Mouse (Mus musculus) embryonic fibroblast, embryonic 13.5 days (primary cell): ENCODE measurements around the gene Tas2r135. TPM values are rescaled to one million over a fixed set of nuclear protein-coding genes. Genes with fewer than 3 reads are reported as not detected.

Source experiments
- H3K27ac ChIP-seq: 2 replicates; pipeline ENCODE4 v1.5.1; 2012; ENCODE audit warnings: low read length, control low read depth, inconsistent platforms; ENCODE audit not compliant: insufficient read depth
- H3K4me1 ChIP-seq: 2 replicates; pipeline ENCODE4 v1.6.1; 2011; ENCODE audit warnings: low read length; ENCODE audit not compliant: control insufficient read depth, insufficient read depth
- H3K4me3 ChIP-seq: 2 replicates; pipeline ENCODE4 v1.5.1; 2011; ENCODE audit warnings: mild to moderate bottlenecking, control low read depth, low read length; ENCODE audit not compliant: insufficient read depth
- CTCF ChIP-seq: IDR thresholded peaks from 2 replicates; pipeline ENCODE4 v1.5.1; 2011; ENCODE audit warnings: mild to moderate bottlenecking, control low read depth, low read length, moderate library complexity, borderline replicate concordance; ENCODE audit not compliant: insufficient read depth
- POLR2A ChIP-seq: IDR thresholded peaks from 2 replicates; pipeline ENCODE4 v1.6.1; 2011; ENCODE audit warnings: low read depth, mild to moderate bottlenecking, control low read depth, low read length, moderate library complexity
- polyA plus RNA-seq: library from polyadenylated mRNA; stranded (reverse); fragments of >200 nt; gene quantifications from 2 replicates; pipeline ENCODE4 v1.2.4, GENCODE M21; 2011; ENCODE audit warnings: low read depth; ENCODE audit not compliant: missing spikeins, insufficient read length

Gene Tas2r135
- polyA plus RNA-seq, 1 experiment: not detected

- peaks cover 12% of the 10 kb centered on the region for H3K4me1 ChIP-seq
- TF ChIP-seq POLR2A (no peak), CTCF (no peak)
- no peak overlapping the region for H3K4me3 ChIP-seq
- H3K27ac ChIP-seq: no peak overlapping the region
Measured at GRCm38 (mm10) chr6:42385635-42386034, 19.6 kb upstream of the Tas2r135 start.

GRCm38 (mm10) chr6:42391796-42392330 is 13.4 kb upstream of the Tas2r135 start:
- no peak overlapping the region for H3K4me3 ChIP-seq
- no peak for TF ChIP-seq CTCF
- TF ChIP-seq POLR2A: no peak
- no peak overlapping the region for H3K27ac ChIP-seq
- H3K4me1 ChIP-seq: peaks cover 14% of the 10 kb centered on the region

- Histone ChIP-seq H3K27ac (peak overlapping the region; percentile 57), H3K4me3 (no peak overlapping the region), H3K4me1 (peaks cover 12% of the 10 kb centered on the region)
- TF ChIP-seq POLR2A: no peak
- no peak for TF ChIP-seq CTCF
Measured at GRCm38 (mm10) chr6:42395960-42396809, 9.0 kb upstream of the Tas2r135 start.

- H3K27ac ChIP-seq: peak overlapping the region; percentile 57; the same call in 1 of the 2 replicates
- no peak for TF ChIP-seq CTCF
- no peak for TF ChIP-seq POLR2A
Measured at GRCm38 (mm10) chr6:42397041-42397657, 8.1 kb upstream of the Tas2r135 start.

GRCm38 (mm10) chr6:42398285-42398684 is 6.9 kb upstream of the Tas2r135 start:
- Histone ChIP-seq H3K27ac (no peak overlapping the region), H3K4me1 (peaks cover 9% of the 10 kb centered on the region), H3K4me3 (no peak overlapping the region)
- TF ChIP-seq CTCF (no peak), POLR2A (no peak)

More at GRCm38 (mm10) chr6:42397041-42397657, 8.1 kb upstream of the Tas2r135 start:
- no peak overlapping the region for H3K4me3 ChIP-seq
- peaks cover 9% of the 10 kb centered on the region for H3K4me1 ChIP-seq

- Histone ChIP-seq H3K4me3 (no peak overlapping the region), H3K4me1 (peaks cover 9% of the 10 kb centered on the region), H3K27ac (no peak overlapping the region)
- TF ChIP-seq CTCF (no peak), POLR2A (no peak)
Measured at GRCm38 (mm10) chr6:42398998-42399397, 6.2 kb upstream of the Tas2r135 start.

- peaks cover 9% of the 10 kb centered on the region for H3K4me1 ChIP-seq
- H3K27ac ChIP-seq: no peak within 1 kb of the TSS
- TF ChIP-seq POLR2A (no peak), CTCF (no peak)
Measured at GRCm38 (mm10) chr6:42399938-42400337, 5.3 kb upstream of the Tas2r135 start, which contains the start of gene Tas2r143. Gene Tas2r143 (plus strand): TSS chr6:42400238.

GRCm38 (mm10) chr6:42419443-42419842 is 14.2 kb downstream of the Tas2r135 start:
- H3K4me3 ChIP-seq: no peak overlapping the region
- no peaks in the 10 kb centered on the region; the same call in 1 of the 2 replicates for H3K4me1 ChIP-seq
- TF ChIP-seq POLR2A: no peak
- no peak for TF ChIP-seq CTCF
- peak overlapping the region; percentile 56; the same call in 1 of the 2 replicates for H3K27ac ChIP-seq

More at GRCm38 (mm10) chr6:42399938-42400337, 5.3 kb upstream of the Tas2r135 start, which contains the start of gene Tas2r143:
- no peak within 1 kb of the TSS for H3K4me3 ChIP-seq

- Histone ChIP-seq H3K27ac (no peak overlapping the region), H3K4me3 (no peak overlapping the region), H3K4me1 (no peaks in the 10 kb centered on the region; the same call in 1 of the 2 replicates)
- TF ChIP-seq POLR2A (no peak), CTCF (no peak)
Measured at GRCm38 (mm10) chr6:42421439-42421838, 16.2 kb downstream of the Tas2r135 start.

GRCm38 (mm10) chr6:42424472-42424871 is 19.2 kb downstream of the Tas2r135 start:
- H3K27ac ChIP-seq: no peak overlapping the region
- TF ChIP-seq POLR2A: no peak
- no peak for TF ChIP-seq CTCF

More at GRCm38 (mm10) chr6:42424472-42424871, 19.2 kb downstream of the Tas2r135 start:
- no peaks in the 10 kb centered on the region; the same call in 1 of the 2 replicates for H3K4me1 ChIP-seq
- no peak overlapping the region for H3K4me3 ChIP-seq
